Mouse (Mus musculus) T-helper 1 cell (primary cell): ENCODE data around the gene Elmo1.

Source experiments
- in situ Hi-C: fragments of 300-600 bp; cut with MboI, MseI; formaldehyde crosslinking; loops from one replicate; pipeline ENCODE4 v1.15.1; 2025; ENCODE audit warnings: high pct_unique_total_duplicates

The Elmo1 gene

GRCm38 (mm10) chr13:20205007-20205745, 114.8 kb downstream of the Elmo1 start:
- in situ Hi-C loops, result no loop called here

DNA sequence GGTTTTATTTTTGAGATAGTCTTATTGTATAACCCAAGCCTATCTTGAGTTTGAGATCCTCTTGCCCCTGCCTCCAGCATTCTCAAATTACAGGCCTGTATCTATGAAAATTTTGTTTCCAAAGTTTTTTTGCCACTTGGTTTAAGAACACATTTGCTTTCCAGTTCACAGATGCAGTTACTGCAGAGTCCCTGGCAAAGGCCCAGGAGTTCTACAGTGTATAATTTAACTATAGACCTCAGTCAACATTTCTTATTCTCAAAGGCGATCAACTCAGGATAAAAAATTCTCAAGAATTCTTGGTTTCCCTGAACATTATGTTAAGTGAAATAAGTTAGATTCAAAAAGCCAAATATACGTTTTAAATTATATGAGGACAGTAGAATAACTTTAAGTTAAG, 115.3 kb downstream of the Elmo1 start:
- in situ Hi-C loops, result no loop called here

DNA sequence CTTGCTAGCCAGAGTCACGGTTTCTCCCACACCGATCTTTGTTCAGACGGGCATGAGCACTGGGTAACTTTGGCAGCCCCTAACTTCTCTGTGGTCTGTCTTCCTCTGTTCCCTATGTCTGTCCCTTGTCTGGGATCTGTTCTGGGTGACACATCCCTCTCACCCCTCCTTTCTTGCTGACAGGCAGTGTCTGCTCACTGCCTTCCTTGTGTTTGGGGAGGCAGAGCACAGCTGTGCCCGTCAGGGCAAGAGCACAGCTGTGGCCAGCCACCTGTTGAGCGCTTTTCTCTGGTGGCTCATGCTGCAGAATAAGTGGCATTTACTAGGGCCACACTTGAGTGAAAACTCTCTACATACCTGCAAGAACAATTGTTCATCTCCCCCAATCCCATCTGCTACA, 116.7 kb downstream of the Elmo1 start:
- in situ Hi-C loops, result no loop called here

DNA sequence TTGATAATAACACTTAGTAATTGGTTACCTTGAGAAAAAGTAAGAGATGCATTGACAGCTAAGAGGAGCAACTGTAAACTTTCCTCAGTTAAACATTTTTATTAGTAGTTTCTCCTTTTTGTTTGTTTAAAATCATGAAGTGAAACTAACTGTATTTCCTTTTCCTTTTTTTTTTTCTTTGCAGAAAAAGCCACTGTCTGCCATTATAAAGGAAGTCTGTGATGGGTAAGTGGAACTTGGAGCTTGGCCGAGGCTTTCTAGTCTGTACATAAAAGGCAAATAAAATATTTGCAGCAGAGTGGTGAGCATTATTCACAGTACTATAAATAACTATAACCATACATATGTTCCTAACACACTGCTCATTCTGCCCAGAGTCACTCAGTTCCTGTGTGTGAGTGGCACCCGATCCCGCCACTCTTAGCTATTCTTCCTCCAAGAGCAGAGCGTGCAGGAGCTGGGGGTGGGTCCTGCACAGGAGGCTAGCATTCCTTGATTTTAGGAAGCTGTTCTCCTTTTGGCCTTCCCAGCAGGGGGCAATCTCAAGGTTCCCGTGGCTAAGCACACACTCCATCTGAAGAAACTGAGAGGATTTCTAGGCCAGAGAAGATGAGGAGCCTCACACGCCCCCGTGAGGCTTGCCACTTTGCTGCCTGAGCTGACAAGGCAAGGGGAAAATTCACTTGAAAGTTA, 117.7 kb downstream of the Elmo1 start:
- in situ Hi-C loops, result no loop called here

- in situ Hi-C loops, result no loop called here
Measured at GRCm38 (mm10) chr13:20208867-20209266, 118.5 kb downstream of the Elmo1 start.

DNA sequence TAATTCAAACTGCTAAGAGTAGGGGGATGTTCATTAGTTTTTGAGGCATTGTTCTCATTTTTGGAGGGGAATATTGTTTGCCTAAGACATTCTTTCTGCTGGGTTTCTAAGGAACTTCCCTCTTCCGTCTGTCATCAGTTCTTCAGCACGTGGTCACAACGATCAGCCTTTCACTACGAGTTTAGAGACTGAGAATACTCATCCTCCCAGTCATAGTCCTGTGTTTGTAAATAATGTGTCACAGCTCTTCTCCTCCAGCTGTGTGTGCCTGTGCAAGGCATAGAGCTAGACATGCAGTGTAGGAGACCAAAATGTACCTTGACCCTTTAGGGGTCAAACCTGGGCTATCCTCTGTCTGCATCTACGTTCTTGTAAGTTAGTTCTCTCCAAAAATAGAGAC, 121.4 kb downstream of the Elmo1 start:
- in situ Hi-C loops, result no loop called here

- in situ Hi-C loops, result no loop called here
Measured at GRCm38 (mm10) chr13:20212665-20213064, 122.3 kb downstream of the Elmo1 start.

- in situ Hi-C loops, result no loop called here
Measured at GRCm38 (mm10) chr13:20213861-20214260, 123.5 kb downstream of the Elmo1 start.

GRCm38 (mm10) chr13:20217453-20218090, 127.2 kb downstream of the Elmo1 start:
- in situ Hi-C loops, result no loop called here

GRCm38 (mm10) chr13:20218126-20218525, 127.7 kb downstream of the Elmo1 start:
- in situ Hi-C loops, result no loop called here

DNA sequence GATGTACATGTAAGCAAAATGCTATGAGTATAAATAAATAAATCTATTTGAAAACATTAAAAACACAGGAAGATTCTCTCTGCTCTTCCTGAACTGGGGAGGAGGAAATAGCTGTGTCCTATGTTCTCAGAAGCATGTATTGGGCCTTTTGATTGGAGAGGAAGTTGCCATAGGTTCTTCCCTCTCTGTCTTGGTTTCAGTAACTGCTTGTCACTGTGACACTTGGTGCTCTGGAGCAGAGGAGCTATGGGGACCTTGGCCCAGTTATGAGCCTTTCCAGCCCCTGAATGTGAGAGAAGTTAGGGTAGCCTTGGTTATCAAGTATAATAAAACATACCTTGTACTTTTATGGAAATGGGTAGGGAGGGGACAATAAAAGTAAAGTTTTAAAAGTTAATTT, 130.0 kb downstream of the Elmo1 start:
- in situ Hi-C loops, result no loop called here

GRCm38 (mm10) chr13:20227923-20228705, 137.7 kb downstream of the Elmo1 start:
- in situ Hi-C loops, result no loop called here

GRCm38 (mm10) chr13:20231837-20232728, 141.7 kb downstream of the Elmo1 start:
- in situ Hi-C loops, result no loop called here

- in situ Hi-C loops, result no loop called here
Measured at GRCm38 (mm10) chr13:20233707-20234106, 143.3 kb downstream of the Elmo1 start.

DNA sequence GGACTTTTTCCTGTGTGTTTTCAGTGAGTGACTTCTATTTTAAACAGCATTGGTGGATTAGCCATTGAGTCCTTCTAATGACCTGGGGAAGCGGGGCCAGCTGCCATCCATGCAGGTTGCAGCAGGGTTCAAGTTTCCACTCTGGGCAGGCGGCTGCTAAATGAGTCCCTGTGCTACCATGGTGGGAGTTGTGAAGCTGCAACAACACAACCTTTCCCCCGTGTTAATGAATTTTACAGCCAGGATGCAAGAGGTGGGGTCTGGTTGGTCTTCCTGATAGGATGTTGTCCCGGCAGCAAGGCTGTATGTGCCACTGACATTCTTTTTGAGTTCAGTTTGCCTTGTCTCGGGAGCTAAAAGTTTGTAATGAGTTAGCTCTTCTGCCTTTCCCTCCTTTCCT, 147.2 kb downstream of the Elmo1 start:
- in situ Hi-C loops, result no loop called here

- in situ Hi-C loops, result no loop called here
Measured at GRCm38 (mm10) chr13:20238146-20238545, 147.8 kb downstream of the Elmo1 start.

DNA sequence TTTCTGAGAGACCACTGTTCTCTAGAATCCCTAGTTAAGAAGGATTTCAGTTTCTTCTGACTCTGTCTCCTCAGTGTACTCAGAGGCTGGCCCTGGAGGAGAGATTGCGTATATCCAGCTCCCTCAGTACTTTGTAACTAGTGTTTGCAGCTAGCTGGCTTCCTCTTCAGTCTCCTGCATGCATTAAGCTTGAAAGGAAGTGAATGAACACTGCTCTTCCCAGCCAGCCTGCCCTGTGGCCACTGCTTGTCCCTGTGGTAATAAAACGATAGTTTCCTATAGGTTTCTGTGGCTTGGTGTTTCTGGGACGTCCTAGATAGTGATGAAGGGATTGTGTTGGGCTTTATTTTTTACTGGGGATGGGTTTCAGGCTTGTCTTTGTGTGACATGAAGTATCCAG, 148.3 kb downstream of the Elmo1 start:
- in situ Hi-C loops, result no loop called here

DNA sequence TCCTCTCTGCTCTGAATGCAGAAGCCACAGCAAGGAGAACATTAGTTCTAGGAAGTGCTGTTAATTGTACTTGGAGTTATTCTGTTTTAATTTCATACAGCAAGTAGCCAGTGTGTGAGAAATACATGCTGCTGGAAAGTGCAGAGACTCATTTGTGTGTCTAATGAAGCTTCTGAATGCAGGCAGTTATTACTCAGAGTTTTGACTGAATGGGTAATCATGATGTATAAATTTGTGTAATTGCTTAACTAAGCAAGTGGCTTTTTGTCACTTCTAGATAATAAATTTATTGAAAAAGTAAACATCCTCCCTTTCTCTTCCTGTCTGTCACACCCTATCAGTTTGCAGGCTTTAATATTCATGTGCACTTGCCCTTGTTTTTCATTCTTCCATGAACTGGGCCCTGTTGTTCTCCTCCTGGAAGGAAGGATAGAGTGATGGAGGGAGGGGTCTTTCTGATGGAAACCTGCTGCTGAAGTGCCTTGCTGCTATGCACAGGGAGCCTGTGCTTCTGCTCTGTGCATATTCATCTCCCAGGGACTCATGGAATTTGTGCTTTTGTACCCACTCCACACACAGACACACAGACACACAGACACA, 159.8 kb downstream of the Elmo1 start:
- in situ Hi-C loops, result no loop called here

DNA sequence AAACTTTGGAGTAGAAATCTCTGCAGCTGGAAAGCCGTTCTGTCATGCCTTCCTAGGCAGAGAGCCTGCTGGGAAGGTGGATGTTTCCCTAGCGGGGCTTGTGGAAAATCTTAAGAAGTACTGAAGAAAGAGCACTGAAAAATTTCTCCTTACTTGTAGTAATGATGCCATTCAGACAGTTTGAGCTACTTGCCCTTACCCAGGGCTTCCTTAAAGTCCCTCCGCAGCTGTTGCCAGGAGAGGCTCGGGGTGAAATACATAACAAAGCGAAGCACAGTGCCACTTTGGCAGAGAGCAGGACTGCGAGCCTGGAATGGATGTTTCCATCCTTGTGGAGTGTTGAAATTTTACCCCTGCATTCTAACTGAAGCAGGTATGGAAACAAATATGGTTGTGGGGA, 164.5 kb downstream of the Elmo1 start:
- in situ Hi-C loops, result no loop called here

- in situ Hi-C loops, result no loop called here
Measured at GRCm38 (mm10) chr13:20255380-20255779, 165.0 kb downstream of the Elmo1 start.

DNA sequence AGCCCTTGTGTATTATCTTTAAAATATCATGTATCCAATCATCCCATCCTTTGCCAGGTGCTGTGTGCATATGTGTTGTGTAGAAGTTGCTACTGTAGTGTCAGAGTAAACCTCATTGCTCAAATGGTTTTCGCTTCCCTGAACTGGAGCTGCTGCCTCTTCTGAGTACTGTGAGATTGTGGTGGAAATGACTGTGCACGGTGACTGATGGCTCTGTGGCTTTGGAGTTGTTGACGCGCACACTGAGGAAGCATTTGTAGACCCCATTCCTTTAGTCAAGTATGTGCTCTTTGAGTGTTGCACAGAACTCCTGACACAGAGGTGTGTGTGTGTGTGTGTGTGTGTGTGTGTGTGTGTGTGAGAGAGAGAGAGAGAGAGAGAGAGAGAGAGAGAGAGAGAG, 166.2 kb downstream of the Elmo1 start:
- in situ Hi-C loops, result no loop called here
